Mouse (Mus musculus) hindlimb bud, embryonic 11.5 days (tissue): ENCODE measurements at regions not wholly inside any gene's neighbourhood (a gene's known extent, or its start where the extent isn't known, plus 50 kb on each side); places are given as distances from the start of the nearest gene placed in this dataset.

Experiments
- DNase-seq: peaks from one replicate; pipeline ENCODE4 v3.0.0-alpha.2; 2012; ENCODE audit warnings: low read depth, low spot score; ENCODE audit errors: extremely low spot score

DNA sequence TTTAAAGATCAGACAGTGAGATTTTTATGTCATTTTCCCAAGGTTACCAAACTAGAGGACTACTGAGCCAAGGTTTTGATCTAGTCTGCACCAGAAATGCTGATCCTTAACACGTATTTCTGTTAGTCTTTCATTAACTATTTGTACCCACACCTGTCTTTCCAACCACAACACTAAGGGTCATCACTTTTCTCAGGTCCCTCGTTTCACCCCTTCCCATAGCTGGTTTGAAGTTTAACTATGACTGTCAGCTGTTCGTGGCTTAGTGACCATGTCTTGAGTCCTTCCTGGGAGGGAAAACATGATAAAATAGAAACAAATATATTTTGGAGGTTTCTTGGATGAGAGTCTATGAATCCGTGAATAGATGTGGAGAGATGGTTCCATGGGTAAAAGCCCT, 99.6 kb upstream of the Gm6657 start:
- DNase-seq = no peak

GRCm38 (mm10) chr12:78095352-78095751, 98.7 kb upstream of the Gm6657 start:
- DNase-seq = no peak

GRCm38 (mm10) chr12:78095916-78096315, 98.1 kb upstream of the Gm6657 start:
- DNase-seq = no peak

DNA sequence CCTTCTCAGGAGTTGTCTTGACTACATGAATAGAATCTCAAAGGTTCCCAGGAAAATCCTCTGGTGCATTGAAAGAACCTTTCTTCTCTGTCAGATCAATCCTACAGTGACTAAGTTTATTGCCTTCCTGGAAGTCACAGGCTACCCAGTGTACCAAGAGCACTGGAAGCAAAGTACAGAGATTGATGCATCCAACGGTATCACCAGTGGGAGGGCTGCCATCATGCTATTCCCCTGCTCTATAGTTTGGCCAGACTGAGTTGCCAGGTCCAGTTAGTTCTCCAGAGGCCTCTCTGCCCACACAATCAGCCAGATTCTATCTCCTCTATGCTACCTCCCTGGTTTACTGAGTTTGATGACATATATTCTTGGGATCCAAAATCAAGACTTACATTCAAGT, 96.9 kb upstream of the Gm6657 start:
- DNase-seq = no peak

DNA sequence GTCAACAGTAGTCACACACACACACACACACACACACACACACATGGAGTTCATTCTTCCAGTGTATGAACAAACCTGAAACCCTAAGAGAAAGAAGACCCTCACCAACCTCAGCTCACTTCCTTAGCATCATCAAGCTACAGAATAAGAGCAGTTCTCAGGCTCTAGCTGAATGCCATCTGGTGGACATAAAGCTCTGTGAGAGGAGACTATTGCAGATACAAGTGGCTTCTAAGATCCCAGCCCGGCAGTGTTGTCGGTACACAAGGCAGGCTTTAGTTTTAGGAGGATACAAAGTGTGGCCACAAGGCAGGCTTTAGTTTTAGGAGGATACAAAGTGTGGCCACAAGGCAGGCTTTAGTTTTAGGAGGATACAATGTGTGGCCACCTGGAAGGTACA, 96.3 kb upstream of the Gm6657 start:
- no peak for DNase-seq

GRCm38 (mm10) chr12:78098765-78099194, 95.3 kb upstream of the Gm6657 start:
- no peak for DNase-seq

DNA sequence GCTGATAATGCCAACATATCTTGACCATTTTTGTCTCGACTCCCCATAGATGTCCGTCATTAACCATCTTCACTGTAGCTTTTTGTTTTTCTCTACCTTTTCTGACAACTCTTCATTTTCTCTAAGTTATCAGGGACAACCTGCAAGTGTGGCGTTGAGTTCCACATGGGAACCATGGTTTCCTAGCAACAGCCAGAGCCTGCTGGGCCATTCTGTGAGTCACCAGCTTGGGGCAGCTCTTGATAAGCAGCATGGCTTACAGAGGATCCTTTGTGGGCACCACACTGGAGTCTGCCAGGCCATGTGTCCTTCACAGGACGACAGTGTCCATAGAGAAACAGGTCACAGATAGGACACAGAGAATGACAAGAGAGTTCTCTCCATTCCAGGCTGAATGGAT, 94.3 kb upstream of the Gm6657 start:
- no peak for DNase-seq

GRCm38 (mm10) chr12:78100756-78101155, 93.3 kb upstream of the Gm6657 start:
- no peak for DNase-seq

GRCm38 (mm10) chr12:78109931-78110330, 84.1 kb upstream of the Gm6657 start:
- DNase-seq = no peak

- DNase-seq = no peak
These were observed 75.9 kb upstream of the Gm6657 start for GRCm38 (mm10) chr12:78118131-78118530.

GRCm38 (mm10) chr12:78119246-78119645, 74.8 kb upstream of the Gm6657 start:
- DNase-seq = no peak

- no peak for DNase-seq
These were observed 74.2 kb upstream of the Gm6657 start for GRCm38 (mm10) chr12:78119855-78120254.

GRCm38 (mm10) chr12:78129130-78129845, 64.8 kb upstream of the Gm6657 start:
- no peak for DNase-seq

DNA sequence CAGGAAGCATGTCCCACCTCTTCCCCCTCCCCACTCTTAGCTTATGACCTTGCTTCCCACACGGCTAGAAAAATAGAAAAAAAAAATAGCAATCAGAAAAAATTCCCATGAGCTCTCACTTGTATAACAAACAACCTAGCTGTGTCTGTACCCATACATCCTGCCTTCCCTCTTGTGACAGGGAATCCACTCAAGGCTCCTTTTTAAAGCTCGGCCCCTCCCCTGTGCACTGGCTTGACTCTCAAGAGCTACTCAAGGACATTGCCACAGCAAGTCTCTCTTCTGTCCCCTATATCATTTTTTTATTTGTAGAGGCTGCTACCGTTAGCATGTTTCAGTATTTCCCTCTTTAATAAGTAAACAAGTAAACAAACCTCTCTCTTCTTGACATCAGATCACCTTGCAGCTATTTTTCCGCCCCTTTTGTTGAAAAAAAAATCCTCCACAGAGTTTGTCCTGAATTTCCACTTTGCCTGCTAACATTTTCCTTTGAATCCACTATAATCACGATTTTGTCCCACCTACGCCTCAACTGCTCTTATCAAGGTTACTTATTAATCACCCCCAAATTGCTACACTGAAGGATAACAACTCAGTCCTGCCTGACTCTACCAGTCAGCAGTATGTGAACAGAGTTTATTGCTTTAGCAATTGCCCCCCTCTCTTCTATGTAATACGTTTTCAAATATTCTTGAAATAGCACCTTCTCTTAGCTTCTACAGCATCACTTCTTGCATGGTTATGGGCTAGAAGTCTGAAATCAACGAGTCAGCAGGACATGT, 61.8 kb upstream of the Gm6657 start:
- DNase-seq = no peak

DNA sequence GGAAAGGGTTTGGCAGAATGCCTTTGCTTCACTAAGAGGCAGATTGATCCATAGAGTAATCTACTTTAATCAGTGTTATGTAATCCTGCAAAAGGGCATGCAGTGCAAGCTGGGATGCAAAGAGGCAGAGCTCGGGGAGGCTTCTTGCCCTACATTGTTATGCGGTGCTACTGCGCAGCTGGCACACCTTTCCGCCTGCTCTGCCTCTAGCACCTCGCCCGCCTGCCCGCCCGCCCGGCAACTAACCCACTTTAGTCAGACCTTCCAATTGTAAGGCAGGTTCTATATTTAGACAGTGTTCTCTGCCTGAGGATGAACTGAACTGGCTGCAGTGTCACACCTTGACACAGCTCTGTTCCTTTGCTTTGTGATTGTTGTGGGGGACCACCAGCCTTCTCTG, 60.7 kb upstream of the Gm6657 start:
- DNase-seq = no peak

DNA sequence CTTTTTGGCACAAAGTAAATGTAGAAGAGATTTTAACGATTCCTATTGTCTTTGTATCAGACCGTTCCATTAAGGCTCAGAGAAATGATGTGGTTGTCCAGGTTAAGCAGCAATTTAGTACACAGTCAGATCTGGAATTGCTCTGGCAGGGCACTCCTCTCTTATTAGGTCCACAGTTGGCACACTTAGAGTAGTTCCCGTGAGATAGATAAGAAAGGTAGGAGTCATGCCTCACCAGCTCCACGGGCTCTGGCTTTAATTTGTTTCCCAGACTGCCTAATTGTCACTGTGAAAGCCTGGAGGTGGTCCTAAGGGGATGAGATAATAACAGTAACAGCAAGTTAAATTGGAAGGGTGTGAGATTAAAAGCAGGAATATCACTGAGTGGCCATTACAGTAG, 60.1 kb upstream of the Gm6657 start:
- DNase-seq = no peak

DNA sequence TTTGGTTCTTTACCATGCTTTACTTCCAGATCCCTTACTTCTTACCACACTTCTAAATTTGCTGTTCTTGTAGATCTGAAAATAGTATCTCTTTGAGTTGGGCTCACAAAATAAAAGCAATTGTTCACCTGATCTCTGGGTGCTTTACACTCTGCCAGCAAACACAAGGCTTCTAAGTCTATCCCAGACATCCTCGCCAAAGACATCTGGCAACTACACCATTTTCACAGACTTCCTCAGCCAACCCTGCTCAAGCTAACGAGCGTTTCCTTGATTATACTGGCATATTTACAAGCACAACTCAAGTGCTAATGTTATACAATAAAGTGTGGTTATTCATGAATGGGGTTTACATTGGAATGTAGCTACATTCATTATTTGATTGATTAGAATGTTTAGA, 56.8 kb upstream of the Gm6657 start:
- no peak for DNase-seq

DNA sequence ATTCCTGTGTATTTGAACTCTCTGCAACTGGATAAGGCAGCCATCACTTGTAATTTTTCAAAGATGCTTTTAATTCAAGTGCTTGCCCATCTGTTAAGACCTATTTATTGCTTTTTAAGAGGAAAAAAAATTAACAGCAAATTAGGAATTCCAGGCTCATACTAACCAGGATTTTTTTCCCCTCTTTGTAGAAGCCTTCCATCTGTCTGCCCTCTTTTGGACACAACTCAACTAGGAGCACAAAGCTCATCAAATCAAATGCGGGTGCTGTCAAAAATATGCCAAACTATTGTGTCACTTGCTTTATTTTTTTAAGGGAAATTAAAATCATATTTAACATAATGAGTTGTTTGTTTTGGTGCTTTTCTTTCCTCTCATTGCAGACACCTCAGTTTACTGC, 55.6 kb upstream of the Gm6657 start:
- no peak for DNase-seq
